Mouse (Mus musculus) liver, postnatal 0 days (tissue): Measurements from ENCODE around the gene Spg20. TPM values are rescaled to one million over a fixed set of nuclear protein-coding genes. Genes with fewer than 3 reads are reported as not detected.

Experiments used
- ATAC-seq: fragments of 200-750 bp; cut with Nextera tagmentation; 2 replicates; pipeline ENCODE4 v1.8.0; 2017; ENCODE audit warnings: mild to moderate bottlenecking, moderate library complexity
- DNase-seq: peaks from one replicate; pipeline ENCODE4 v3.0.0-alpha.2; 2016
- H3K27ac ChIP-seq: fragments of 300-500 bp; sonication (generic); 2 replicates; pipeline ENCODE4 v1.5.1; 2014; ENCODE audit warnings: antibody characterized with exemption, moderate library complexity, mild to moderate bottlenecking, low read depth
- H3K27me3 ChIP-seq: fragments of 300-500 bp; sonication (generic); 2 replicates; pipeline ENCODE4 v1.6.1; 2014; ENCODE audit warnings: low read length, control low read depth, mixed read lengths; ENCODE audit not compliant: insufficient read depth
- H3K36me3 ChIP-seq: fragments of 300-500 bp; sonication (generic); replicated peaks from 2 replicates; pipeline ENCODE4 v1.6.1; 2014; ENCODE audit warnings: mild to moderate bottlenecking, control low read depth, low read length, moderate library complexity, mixed read lengths; ENCODE audit not compliant: insufficient read depth
- H3K4me1 ChIP-seq: fragments of 300-500 bp; sonication (generic); 2 replicates; pipeline ENCODE4 v1.6.1; 2014; ENCODE audit warnings: antibody characterized with exemption, mild to moderate bottlenecking, control low read depth; ENCODE audit not compliant: insufficient read depth
- H3K4me2 ChIP-seq: fragments of 300-500 bp; sonication (generic); 2 replicates; pipeline ENCODE4 v1.6.1; 2014; ENCODE audit warnings: low read depth, mild to moderate bottlenecking, low read length, moderate library complexity, mixed read lengths
- H3K4me3 ChIP-seq: fragments of 300-500 bp; sonication (generic); 2 replicates; pipeline ENCODE4 v1.5.1; 2014; ENCODE audit warnings: low read depth, low read length
- H3K9ac ChIP-seq: fragments of 300-500 bp; sonication (generic); replicated peaks from 2 replicates; pipeline ENCODE4 v1.6.1; 2014; ENCODE audit warnings: mild to moderate bottlenecking, moderate library complexity
- H3K9me3 ChIP-seq: fragments of 300-500 bp; sonication (generic); 2 replicates; pipeline ENCODE4 v1.6.1; 2016; ENCODE audit warnings: mild to moderate bottlenecking, control low read depth, low read length, mixed read lengths
- CTCF ChIP-seq: sonication (generic); IDR thresholded peaks from 2 replicates; pipeline ENCODE4 v1.5.1; 2016; ENCODE audit warnings: antibody characterized with exemption, low read depth
- EP300 ChIP-seq: IDR thresholded peaks from 2 replicates; pipeline ENCODE4 v1.6.1; 2016; ENCODE audit warnings: antibody characterized with exemption, low read depth, mild to moderate bottlenecking
- WGBS: fragments of 180-500 bp; shearing (Covaris S2); extraction: QIAGEN DNeasy Blood & Tissue Kit; methylation state at CpG from one replicate; pipeline ENCODE4 v1.1.7; 2014; ENCODE audit not compliant: insufficient replicate concordance; 5-methylcytosine and 5-hydroxymethylcytosine counted together
- polyA plus RNA-seq: library from polyadenylated mRNA; unstranded; fragments of >200 nt; fragmentation: Nextera tagmentation; extraction: Ambion mirVana; gene quantifications from 2 replicates; pipeline ENCODE4 v1.2.1, GENCODE M21; 2015

Spg20 gene
- 7.9 and 10.6 TPM in 2 replicates for polyA plus RNA-seq

- 1% methylated on average over 58 of the region's 58 CpGs for WGBS
- peak; percentile 95 for ATAC-seq
- peak within 1 kb of the TSS; percentile 87 for H3K4me2 ChIP-seq
Measured at GRCm38 (mm10) chr3:55111935-55112709, at the start of gene Spg20. Spg20 (plus strand) TSS chr3:55112108.

DNA sequence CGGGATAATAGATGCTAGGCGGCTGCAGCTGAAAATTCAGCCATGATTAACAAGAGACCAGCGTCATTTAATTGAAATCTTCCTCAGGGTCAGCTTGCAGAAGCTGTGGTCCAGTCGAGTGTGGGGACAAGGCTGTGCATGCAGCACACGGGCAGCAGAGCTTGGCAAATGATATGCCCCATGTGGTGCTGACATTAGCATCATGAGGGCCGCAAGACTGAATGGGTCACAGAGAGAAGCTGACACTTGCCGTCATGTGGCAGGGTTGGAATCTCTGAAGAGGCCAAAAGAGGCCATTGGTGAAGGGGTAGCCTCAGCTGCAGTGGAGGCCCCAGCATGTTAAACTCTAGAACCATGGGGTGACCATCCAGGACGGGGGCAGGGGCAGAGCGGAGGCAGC, 49.3 kb upstream of the Spg20 start:
- DNase-seq (no peak), ATAC-seq (no peak)
- no peaks in the 10 kb centered on the region for H3K4me1 ChIP-seq
- H3K27me3 ChIP-seq: 0 out of 2 replicates have a peak, but pooled peaks cover under 1% of the 10 kb centered on the region
- H3K36me3 ChIP-seq: no peaks in the 10 kb centered on the region
- no peak overlapping the region for H3K9ac ChIP-seq
- H3K27ac ChIP-seq: no peak overlapping the region
- TF ChIP-seq EP300 (no peak), CTCF (no peak)
- 69% methylated on average over 9 of the region's 9 CpGs for WGBS
- no peak overlapping the region for H3K4me3 ChIP-seq
- H3K9me3 ChIP-seq: no peaks in the 10 kb centered on the region
- H3K4me2 ChIP-seq: no peak overlapping the region

More at GRCm38 (mm10) chr3:55111935-55112709, at the start of gene Spg20:
- Histone ChIP-seq H3K36me3 (peaks cover 3% of the 10 kb centered on the region), H3K9ac (peak within 1 kb of the TSS; percentile 92), H3K27me3 (no peaks in the 10 kb centered on the region), H3K4me1 (peaks cover 16% of the 10 kb centered on the region), H3K9me3 (no peaks in the 10 kb centered on the region), H3K27ac (peak within 1 kb of the TSS; percentile 91), H3K4me3 (peak within 1 kb of the TSS; percentile 93)
- TF ChIP-seq EP300 (no peak), CTCF (peak; percentile 98)
- DNase-seq: peak; percentile 94

DNA sequence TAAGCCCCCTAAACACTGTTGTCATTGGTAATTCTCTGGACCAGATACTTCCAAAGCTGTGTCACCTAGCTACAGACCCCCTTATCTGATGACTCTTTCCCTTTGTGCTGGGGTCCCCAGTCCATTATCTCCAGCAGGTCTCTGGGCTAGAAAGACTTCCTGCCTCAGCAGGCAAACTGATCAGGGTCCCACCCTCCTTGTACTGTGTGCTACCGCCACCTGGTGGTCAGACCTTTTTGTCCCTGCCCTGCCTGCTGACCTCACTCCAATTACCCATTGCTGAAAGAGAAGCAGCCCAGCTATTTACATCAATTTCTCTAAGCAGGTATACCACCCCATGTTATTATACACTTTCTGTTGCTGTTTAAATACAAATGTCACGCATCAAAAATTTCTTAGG, 47.5 kb upstream of the Spg20 start:
- Histone ChIP-seq H3K27ac (no peak overlapping the region), H3K36me3 (no peaks in the 10 kb centered on the region), H3K4me3 (no peak overlapping the region), H3K9ac (no peak overlapping the region), H3K4me1 (no peaks in the 10 kb centered on the region), H3K27me3 (no peaks in the 10 kb centered on the region), H3K9me3 (no peaks in the 10 kb centered on the region), H3K4me2 (no peak overlapping the region)
- ATAC-seq (peak; percentile 49; the same call in 1 of the 2 replicates), DNase-seq (peak; percentile 80)
- TF ChIP-seq EP300: no peak
- TF ChIP-seq CTCF: peak; percentile 89
- 7% methylated on average over 2 of the region's 2 CpGs for WGBS

DNA sequence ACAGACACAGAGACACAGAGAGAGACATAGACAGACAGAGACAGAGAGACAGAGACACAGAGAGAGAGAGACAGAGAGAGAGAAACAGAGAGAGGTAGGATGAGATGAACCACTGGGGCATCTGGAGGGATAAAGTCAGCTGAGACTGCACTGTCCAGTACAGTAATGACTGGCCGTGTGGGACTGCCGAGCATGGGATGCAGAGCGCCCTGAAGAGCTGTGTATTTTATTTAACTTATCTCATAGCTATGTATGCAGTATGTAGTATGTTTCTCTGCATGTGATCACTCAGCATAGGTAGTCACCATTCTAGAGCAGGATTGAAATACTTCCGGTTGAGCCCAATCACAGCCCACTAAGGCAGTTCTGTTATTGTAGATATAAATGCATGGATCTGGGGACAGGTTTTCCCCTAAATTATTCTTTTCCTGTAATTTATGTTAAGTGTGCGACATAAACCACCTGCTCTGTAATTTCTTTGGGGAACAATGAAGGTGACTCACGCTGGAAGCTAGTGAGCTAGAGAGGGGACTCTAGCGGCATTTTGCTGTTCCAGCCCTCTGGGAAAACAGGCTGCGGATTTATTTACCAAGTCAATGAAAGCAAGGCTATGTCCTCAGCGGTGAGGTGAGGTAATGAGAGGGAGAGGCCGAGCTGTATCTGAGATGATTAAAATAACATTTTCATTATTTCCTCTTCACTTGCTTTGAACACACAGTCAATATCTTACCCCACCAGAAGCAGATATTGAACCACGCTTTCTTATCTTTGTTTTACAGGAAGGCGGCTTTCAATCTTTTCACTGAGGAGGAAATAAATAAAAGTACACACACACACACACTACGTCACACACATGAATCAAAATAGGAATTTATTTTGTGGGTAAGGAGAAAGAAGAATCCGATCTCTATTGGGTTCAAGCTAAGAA, 45.9 kb upstream of the Spg20 start:
- DNase-seq (no peak), ATAC-seq (peak; percentile 82)
- Histone ChIP-seq H3K9me3 (no peaks in the 10 kb centered on the region), H3K4me1 (no peaks in the 10 kb centered on the region), H3K27me3 (no peaks in the 10 kb centered on the region), H3K4me3 (no peak overlapping the region), H3K36me3 (no peaks in the 10 kb centered on the region), H3K9ac (no peak overlapping the region), H3K4me2 (no peak overlapping the region; the same call in 1 of the 2 replicates), H3K27ac (no peak overlapping the region)
- no peak for TF ChIP-seq EP300
- TF ChIP-seq CTCF: no peak
- WGBS: 34% methylated on average over 14 of the region's 14 CpGs

DNA sequence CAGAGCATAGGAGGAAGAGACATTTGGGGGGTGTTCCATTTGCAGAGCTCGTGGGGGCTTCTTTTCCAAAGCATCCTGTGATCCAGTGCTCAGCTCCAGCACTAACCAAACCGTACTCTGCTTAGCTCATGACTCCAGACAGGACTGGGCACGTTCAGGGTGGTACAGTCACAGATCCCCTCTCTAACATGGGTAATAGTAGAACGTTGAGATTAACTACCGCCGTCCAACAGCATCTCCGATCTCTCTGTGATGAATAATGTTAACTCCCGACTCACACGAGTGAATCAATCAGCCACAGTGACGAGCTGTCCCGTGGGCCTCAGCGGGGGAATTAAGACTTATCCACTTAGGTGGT, 45.3 kb upstream of the Spg20 start:
- Histone ChIP-seq H3K4me1 (no peaks in the 10 kb centered on the region), H3K4me3 (no peak overlapping the region), H3K9me3 (no peaks in the 10 kb centered on the region), H3K4me2 (no peak overlapping the region), H3K27ac (no peak overlapping the region), H3K9ac (no peak overlapping the region), H3K27me3 (no peaks in the 10 kb centered on the region), H3K36me3 (no peaks in the 10 kb centered on the region)
- DNase-seq: no peak
- ATAC-seq: no peak
- no peak for TF ChIP-seq EP300
- no peak for TF ChIP-seq CTCF
- 66% methylated on average over 12 of the region's 12 CpGs for WGBS
